Mouse (Mus musculus): ENCODE measurements around the gene Piwil1. TPM values are rescaled to one million over a fixed set of nuclear protein-coding genes. Genes with fewer than 3 reads are reported as not detected.

Gene Piwil1
- total RNA-seq (2021) = under 1 TPM; 0.10 to 0.14 TPM

GRCm38 (mm10) chr5:128702224-128702623 lies at the start of gene Piwil1:
Gene Piwil1 (plus strand): TSS chr5:128702524.
- no peak for DNase-seq (ENCODE audit: extremely low spot score in 1 of 2, low spot score in 1 of 2)

DNA sequence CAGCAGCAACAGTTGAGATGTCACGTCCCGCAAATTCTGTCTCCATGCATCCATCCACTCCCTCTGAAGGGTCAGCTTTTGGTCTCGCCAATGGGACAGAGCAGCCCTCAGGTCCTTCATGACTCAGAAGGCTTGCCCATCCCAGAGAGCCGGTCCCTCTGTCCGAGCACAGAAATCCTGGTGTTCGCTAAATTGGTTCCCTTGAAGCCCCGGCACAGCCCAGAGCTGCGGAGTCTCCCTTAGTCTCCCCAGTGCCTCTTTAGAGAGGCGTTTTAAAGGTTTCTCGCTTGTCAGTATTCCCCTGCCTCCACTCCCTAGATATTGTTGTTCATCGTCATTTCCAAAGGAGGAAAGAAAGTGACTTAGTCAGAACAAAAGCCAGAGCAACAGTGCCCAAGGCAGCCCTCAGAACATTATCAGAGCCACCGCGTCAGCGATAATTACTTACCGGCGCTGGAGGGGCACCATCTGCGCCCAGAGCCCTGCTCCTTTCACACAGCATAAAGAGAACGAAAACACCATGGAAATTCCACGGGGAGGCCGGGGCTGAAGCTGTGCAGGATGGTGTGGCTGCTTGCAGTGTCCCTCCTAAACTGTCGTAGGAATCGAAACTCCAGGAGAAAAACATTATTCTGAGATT lies 45.7 kb upstream of the Piwil1 start:
- DNase-seq (ENCODE audit: extremely low spot score in 1 of 2, low spot score in 1 of 2) = no peak

DNA sequence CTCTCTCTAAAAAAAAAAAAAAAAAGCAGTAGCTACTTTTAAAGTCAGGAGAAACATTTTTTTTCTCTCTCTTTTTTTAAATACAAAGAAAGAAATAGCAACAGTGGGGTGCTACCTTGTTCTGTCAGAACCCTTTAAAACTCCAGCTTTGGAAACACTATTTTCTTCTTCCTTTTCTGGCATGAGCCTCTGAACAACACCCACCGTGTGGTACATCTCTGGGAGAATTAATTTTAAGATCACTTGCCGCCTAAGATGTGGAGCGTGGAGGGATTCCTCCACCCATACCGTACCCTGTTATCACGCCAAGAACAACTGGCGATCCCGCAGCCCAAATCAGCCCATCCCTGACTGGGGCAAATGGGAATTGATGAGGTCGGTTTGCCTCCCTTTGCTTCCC lies 42.2 kb upstream of the Piwil1 start:
- no peak for DNase-seq (ENCODE audit: extremely low spot score in 1 of 2, low spot score in 1 of 2)

GRCm38 (mm10) chr5:128662881-128663280 lies 39.4 kb upstream of the Piwil1 start:
- DNase-seq (ENCODE audit: extremely low spot score in 1 of 2, low spot score in 1 of 2) = no peak

- DNase-seq (ENCODE audit: extremely low spot score in 1 of 2, low spot score in 1 of 2) = no peak
These were observed 38.3 kb upstream of the Piwil1 start for GRCm38 (mm10) chr5:128663976-128664375.

DNA sequence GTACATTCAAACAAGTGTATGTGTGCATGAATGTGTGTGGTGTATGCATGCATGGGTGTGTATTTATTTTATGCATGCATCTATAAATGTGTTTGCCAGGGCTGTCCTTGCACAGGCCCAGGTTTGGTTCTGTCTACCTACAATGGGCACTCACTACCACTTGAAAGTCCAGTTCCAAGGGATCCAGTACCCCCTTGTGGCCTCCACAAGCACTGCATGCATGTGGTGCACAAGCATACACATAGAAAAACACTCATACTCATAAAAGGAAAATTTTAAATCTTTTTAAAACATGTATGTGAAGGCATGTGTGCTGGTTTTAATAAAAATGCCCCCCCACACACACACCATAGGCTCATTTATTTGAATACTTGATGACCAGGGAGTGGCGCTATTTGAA lies 37.3 kb upstream of the Piwil1 start:
- DNase-seq (ENCODE audit: extremely low spot score in 1 of 2, low spot score in 1 of 2) = no peak

GRCm38 (mm10) chr5:128667303-128667702 lies 35.0 kb upstream of the Piwil1 start:
- peak; percentile 11 for DNase-seq (ENCODE audit: extremely low spot score in 1 of 2, low spot score in 1 of 2)

GRCm38 (mm10) chr5:128674124-128674523 lies 28.2 kb upstream of the Piwil1 start:
- no peak for DNase-seq (ENCODE audit: extremely low spot score in 1 of 2, low spot score in 1 of 2)

GRCm38 (mm10) chr5:128677373-128677772 lies 25.0 kb upstream of the Piwil1 start:
- no peak for DNase-seq (ENCODE audit: extremely low spot score in 1 of 2, low spot score in 1 of 2)

DNA sequence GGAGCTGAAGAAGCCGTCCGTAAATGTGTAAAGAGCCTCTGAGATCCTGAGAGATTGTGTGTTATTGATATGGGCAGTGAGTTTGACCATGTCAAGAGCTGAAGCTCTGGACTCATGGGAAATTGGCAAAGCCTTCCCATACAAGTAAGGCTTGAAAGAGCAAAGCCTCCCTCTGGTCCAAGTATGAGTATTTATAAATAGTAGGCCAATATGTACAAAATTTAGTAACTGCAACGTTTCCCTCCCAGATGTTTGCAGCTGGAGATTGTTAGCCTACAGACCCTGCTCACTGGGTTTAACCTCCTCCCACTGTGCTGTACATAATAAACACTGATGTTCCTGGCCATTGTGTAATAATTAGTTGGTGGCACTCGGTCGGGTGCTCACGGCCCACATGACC lies 24.5 kb upstream of the Piwil1 start:
- DNase-seq (ENCODE audit: extremely low spot score in 1 of 2, low spot score in 1 of 2) = no peak

DNA sequence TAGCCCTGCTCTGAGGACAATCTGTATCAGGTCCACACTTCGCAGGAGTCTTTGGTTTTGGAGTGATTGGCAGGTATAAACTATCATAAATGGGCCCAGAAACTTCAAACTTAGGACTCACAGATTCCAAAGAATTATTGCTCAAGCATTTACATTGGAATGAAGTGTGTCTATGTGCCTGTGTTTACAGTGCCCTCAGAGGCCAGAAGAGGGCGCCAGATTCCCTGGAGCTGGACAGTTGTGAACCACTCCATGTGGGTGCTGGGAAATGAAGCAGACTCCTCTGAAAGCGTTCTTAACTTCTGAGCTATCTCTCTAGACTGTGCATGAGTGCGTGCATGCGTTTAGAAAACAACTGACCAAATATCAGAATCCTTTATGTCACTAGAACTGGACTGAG lies 20.9 kb upstream of the Piwil1 start:
- no peak for DNase-seq (ENCODE audit: extremely low spot score in 1 of 2, low spot score in 1 of 2)

- DNase-seq (ENCODE audit: extremely low spot score in 1 of 2, low spot score in 1 of 2) = no peak
These were observed 18.1 kb upstream of the Piwil1 start for GRCm38 (mm10) chr5:128684192-128684591.

GRCm38 (mm10) chr5:128684621-128685020 lies 17.7 kb upstream of the Piwil1 start:
- DNase-seq (ENCODE audit: extremely low spot score in 1 of 2, low spot score in 1 of 2) = no peak

GRCm38 (mm10) chr5:128687139-128687538 lies 15.2 kb upstream of the Piwil1 start:
- no peak for DNase-seq (ENCODE audit: extremely low spot score in 1 of 2, low spot score in 1 of 2)

- DNase-seq (ENCODE audit: extremely low spot score in 1 of 2, low spot score in 1 of 2) = no peak
These were observed 8.2 kb upstream of the Piwil1 start for GRCm38 (mm10) chr5:128694107-128694506.

DNA sequence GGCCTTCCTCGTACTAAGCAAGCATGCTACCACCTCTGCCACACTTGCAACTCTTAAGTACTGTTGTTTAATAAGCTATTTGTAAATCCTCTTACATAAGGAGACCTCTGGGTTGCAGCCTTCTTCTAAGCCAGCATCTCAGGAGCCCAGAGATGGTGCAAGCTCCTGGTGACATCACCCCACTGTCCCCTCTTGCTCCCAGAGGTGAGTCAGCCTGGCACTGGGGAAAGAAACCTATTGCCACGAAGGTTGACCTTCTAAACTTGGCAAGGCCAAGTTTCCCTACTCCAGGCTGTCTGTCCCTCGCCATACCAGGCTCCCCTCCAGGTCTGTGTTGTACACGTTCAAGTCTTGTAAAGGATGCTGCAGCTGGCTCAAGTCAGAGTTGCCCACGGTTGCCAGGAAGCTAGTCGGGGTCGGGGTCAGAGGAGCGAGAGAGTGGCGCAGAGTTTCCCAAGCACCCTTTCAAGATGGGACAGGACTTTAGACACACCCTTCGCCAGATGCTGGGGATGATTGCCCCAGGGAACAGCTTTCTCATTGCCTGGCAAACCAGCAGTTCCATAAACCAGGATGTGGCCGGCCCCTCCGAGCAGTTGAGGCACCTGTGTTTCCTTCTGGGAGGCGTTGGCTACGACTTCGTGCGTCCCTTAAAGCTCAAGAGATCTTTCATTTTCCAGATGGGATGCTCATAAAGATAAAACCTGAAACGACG lies 7.6 kb upstream of the Piwil1 start:
- DNase-seq (ENCODE audit: extremely low spot score in 1 of 2, low spot score in 1 of 2) = no peak

DNA sequence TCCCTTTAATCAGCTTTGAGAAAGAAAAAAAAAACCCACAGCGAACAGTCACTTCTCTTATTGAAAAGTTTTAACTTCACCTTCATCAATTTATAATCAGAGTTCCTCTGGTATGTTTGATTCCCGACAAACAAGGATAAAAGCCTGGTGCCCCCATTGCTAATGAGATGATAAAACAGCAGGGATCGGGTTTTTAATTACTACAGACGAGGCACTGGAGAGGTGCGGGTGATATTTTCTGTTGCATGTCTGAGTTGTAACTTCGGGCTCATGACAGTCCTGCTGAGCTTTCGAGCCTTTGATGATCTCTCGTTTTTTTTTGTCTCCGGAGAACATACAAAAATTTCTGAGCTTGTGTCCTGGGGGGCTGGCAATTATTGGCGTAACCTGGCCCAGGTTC lies 5.5 kb upstream of the Piwil1 start:
- no peak for DNase-seq (ENCODE audit: extremely low spot score in 1 of 2, low spot score in 1 of 2)

DNA sequence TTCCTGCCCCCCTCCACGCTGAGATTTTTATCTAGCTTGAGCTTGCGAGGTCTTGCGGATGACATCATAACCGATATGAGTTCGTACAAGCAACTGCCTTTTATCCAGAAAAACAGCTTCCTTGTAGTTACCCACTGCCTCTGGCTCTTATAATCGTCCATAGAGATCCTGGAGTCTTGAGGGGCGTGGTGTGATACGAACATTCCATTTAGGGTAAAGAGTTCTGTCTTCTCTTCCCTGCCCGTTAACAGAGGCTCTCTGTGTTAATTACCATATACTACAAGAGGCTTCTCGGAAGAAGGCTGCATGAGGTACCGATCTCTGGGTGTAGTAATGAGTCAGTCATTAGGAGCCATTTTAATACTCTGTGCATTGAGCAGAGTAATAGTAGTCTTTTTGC lies 1.6 kb upstream of the Piwil1 start:
- no peak for DNase-seq (ENCODE audit: extremely low spot score in 1 of 2, low spot score in 1 of 2)

- DNase-seq (ENCODE audit: extremely low spot score in 1 of 2, low spot score in 1 of 2) = no peak
These were observed 1.4 kb downstream of the Piwil1 start for GRCm38 (mm10) chr5:128703688-128704087.

DNA sequence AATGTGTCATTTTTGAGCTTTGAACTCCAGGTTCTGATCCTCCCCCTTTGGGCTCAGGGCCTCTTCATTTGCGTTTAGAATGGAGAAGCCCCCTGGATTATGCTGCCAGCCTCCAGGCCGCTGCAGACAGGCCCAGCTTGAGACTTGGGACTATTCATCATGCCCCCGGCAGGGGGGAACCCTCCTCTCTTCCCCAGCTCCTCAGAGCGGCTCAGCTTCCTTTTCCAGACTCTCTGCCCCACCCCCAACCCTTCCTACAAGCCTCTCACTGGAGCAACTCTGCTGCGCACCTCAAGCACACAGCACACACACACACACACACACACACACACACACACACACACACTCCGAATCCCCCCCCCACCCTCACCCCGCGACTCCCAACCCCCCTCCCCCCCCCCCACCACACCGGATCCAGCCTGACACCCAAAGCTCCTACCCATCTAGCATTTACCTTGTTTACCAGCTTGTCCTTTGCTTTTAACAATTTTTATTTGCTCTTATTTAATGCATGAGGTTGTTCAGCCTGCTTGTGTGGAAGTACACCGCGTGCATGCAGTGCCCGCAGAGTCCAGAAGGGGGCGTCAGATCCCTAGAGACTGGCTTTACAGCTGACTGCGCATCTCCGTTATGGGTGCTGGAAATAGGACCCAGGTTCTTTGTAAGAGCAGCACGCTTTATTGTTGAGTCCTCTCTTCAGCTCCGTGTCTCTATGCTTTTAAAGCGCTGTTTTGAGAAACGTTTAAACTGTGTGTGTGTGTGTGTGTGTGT lies 2.0 kb downstream of the Piwil1 start:
- no peak for DNase-seq (ENCODE audit: extremely low spot score in 1 of 2, low spot score in 1 of 2)

GRCm38 (mm10) chr5:128706467-128706866 lies 4.1 kb downstream of the Piwil1 start:
- DNase-seq (ENCODE audit: extremely low spot score in 1 of 2, low spot score in 1 of 2) = no peak

- no peak for DNase-seq (ENCODE audit: extremely low spot score in 1 of 2, low spot score in 1 of 2)
These were observed 4.9 kb downstream of the Piwil1 start for GRCm38 (mm10) chr5:128707271-128707670.

All from layer of hippocampus, postnatal 25 days (tissue).